Mouse (Mus musculus) adrenal gland, adult 2 months (tissue): ENCODE results near the gene March6. TPM values are rescaled to one million over a fixed set of nuclear protein-coding genes. Genes with fewer than 3 reads are reported as not detected.
A peak's percentile ranks its signal among the peaks of the same experiment; 100 is the strongest.

Source experiments
- DNase-seq: peaks from one replicate; pipeline ENCODE4 v3.0.0; 2021
- polyA plus RNA-seq: library from polyadenylated mRNA; depleted of rRNA; stranded (reverse); fragments of >200 nt; gene quantifications from 2 replicates; pipeline ENCODE4 v1.2.3, GENCODE M21; 2012
- total RNA-seq, 2 experiments: library from RNA; stranded (reverse); gene quantifications; 2 replicates each; pipeline ENCODE4 v1.2.3; 2021

Gene March6
- total and polyA plus RNA-seq, 3 experiments, result 16.3 to 125 (median 115) TPM

DNA sequence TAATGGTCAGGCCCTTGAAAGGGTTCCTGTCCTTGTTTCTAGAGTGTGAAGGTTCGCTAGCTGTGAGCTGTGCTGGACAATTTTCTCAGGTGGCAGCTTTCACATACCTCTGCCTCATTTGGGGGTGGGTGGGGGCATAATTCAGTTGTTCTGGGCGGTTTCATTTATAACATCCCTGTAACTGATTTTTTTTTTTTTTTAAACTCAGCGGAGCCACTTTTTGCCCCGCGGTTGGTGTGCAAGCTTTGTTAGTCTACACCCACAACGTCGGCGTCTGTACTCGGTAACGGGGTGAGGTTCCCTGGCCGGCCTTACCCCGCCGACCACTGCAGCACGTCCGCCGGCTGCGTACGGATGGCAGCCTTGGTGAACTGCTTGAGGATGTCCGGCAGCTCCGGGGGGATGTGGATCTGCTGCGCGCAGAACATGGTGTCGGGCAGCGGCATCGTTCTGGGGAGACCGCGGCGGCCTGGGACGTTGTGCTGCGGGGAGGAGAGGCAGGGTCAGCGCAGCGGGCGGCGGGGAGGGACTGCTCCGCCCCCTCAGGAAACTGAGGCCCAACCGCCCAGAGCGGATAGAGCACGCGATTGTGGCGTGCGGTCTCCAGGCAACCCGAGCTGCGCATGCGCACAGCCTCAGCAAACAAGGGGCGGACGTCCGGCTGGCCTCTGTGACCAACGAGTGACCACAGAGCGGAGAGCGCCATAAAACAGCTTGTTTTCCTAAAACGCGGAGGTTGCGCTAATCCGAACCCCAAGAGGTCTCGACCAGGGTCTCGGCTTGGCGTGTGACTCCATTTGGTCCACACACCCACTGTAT, 77.5 kb downstream of the March6 start, which contains the start of gene Ropn1l:
Ropn1l (minus strand) TSS at position 640 of the 819 bp plus-strand sequence.
- peak; percentile 98 for DNase-seq

DNA sequence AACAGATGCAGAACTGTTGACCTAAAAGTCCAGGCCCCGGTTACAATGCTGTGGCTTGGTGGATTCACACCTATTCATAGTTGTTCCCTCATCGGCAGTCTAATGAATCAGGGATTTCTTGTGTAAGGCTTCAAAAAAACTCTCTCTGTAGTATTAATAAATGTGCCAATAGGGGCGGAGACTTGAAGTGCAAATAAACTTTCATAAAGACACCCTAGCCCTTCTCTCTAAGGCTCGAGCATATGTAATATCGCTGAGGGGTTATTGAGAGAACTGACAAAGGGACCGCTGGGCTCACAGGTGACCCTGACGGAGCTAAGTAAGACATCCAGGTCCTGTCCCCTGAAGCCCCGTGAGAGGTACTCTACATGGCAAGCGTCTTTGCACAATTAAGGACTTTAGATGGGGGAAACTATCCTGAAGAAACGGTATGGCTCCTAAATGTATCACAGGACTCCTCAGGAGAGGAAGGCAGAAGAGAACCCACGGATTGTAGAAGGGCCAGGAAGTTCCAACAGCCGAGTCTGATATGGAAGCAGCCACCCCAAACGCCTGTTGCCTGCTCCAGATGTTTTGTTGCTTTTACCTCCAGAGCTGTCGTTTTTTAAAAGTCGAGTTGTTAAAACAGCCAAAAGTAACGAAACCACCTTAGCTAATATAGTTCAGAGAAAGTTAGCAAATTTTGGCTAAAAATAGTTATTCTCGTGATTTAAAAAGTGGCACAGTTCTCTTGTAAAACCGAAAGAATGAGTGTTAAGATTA, 78.3 kb downstream of the March6 start:
- no peak for DNase-seq

DNA sequence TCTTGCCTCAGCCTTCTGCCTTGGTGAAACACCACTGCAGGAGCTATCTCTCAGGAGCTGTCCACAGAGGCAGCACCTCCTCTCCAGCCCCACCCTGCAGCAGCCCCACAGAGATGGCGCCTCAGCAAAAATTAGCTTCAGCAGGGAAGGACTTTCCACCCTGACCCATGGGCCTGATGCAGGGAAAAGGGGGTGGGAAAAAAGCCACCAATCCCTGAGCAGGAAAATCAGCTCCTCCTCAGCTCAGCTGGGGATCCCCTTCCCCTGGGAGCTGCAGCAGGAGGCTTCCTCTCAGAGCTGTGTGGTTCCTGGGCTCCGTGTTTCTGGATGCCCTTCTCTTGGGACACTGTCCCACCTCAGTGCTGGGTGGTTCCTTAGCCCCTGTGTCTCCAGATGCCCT, 81.1 kb downstream of the March6 start:
- DNase-seq, result no peak

DNA sequence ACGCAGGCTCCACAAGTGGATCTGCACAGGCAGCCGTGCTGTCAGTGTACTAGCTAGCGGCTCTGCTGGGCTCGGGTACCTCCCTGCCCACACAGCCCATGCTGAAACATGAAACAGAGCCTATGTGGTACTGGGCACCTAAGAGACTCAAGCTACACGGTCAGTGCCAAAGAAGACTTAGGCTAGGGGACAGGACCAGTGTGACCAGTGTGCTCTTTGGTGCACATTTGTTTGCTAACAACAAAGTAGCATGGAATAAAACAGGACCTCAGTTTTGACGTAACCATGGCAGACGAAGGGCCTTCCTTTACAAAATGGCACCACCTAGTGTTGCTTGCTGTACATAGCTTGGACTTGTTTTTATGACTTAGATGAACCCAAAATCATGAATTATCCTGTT, 83.7 kb downstream of the March6 start:
- peak; percentile 35 for DNase-seq

DNA sequence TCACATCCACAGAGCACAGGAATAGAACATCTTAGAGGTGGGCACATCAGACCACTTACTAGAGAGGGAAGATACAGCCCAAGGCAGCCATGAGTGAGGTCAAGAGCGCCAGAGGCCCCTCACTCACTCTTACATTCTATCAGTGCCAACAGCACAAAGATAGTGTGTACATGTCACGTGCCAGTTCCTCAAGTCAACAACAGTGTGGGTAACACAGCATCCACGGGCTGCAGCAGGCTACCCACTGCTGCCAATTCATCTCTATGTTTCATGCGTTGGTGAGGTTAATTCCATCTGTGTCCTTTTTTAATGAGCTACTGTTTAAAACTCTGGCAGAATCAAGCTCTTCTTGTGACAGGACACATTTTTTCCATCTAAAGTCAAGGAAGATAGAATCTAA, 88.2 kb downstream of the March6 start:
- DNase-seq, result no peak

DNA sequence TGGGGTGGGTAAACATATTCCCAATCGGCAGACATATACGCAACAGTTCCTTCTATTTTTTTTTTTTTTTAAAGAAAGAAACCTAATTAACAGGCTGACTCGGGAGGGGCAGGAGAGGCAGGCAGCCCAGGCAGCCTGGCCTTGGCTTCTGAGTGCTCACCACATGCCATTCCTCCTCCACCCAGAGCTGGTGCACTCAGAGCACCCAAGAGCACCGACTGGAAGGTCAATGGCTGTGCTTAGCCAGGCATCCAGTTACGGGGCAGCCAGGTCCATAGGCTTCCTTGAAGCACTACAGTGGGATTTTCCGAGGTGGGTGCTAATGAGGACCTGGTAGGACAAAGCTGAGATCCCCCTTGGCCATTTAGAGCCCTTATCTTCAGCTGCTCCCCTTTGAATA, 88.9 kb downstream of the March6 start:
- peak; percentile 37 for DNase-seq

DNA sequence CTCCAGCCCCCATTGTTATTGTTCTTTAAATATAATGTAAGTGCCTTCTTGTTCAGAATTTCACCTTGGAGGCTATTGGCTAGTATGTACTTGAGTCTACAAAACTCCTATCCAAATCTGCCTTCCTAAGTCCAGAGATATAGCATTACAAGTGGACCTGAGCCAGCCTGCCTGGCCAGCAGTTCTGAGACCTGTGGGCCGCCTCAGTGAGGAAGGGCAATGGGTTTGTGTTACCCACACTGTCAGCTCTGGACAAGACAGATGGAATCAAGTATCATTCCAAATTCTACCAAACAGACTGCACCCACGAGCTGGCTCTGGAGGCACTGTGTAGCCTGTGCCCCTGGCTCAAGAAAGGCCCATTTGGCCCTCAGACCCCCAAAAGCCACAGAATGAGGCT, 94.0 kb downstream of the March6 start:
- no peak for DNase-seq

DNA sequence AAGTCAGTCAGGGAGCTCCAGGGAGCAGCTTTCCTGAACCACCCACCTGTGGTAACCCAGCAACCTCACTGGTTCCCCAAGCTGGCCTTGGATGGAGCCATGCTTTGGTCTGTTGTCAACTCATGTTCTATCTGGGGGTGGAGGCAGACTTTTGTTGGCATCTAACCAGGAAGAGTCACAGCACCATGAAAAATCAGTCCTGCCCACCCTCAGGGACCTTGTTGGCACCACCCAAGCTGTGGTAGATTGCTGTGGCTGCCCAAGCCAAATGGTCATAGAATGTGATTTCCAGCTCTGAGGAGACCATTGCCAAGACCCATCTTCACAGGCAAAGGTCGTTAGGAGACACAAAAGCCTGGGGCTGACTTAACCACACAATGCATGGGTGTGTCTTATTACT, 94.8 kb downstream of the March6 start:
- DNase-seq, result no peak

DNA sequence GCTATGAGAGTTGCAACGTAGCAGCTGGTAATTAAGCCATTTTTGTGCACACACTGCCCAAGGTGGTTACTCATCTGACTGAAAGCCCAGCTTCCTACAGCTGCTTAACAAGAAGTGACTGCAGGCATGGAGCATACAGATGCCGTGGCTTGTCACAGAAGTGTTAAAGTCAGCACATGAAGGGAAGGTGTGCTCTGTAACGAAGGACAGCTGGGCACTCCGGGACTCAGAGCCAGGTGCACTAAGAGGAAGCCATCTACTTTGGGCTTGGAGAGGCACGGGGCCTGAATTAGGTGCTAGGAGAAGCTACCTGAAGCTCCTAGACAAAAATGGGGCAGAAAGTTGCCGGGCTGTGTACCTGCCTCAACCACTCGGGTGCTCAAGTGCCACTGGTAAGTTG, 97.1 kb downstream of the March6 start:
- DNase-seq, result no peak

DNA sequence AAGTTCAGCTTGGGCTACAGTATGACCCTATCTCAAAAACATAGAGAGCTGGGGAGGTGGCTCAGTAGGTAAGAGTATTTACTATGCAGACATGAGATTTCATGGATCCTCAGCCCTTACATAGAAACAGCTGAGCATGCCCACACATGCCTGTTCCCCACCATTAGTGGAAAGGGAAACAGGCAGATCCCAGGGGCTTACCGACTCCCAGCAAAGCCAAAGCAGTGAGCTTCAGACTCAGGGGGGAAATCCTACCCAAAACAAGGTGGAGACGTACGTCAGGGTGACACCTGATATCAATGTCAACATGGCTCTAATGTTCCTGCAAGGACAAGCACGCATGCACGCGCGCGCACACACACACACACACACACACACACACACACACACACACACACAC, 99.0 kb downstream of the March6 start:
- no peak for DNase-seq

DNA sequence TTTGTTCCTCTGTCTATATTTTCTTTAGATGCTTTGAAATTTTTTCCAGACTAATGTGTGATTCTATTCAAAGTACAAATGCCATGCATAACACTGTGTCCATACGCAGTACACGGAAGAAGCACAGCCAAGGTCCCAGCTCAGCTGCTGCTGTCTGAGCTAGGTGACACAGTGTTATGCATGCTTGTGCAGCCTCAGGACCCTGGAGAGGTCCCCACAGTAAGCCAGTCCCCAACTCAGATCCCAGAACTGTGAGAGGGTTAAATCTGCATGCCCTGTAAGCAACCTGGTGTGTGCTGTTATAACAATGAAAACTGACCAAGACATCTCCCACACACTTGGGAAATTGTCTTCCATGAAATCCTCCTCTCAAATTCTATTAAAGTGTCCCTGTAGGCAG, 100.8 kb downstream of the March6 start:
- DNase-seq, result no peak

DNA sequence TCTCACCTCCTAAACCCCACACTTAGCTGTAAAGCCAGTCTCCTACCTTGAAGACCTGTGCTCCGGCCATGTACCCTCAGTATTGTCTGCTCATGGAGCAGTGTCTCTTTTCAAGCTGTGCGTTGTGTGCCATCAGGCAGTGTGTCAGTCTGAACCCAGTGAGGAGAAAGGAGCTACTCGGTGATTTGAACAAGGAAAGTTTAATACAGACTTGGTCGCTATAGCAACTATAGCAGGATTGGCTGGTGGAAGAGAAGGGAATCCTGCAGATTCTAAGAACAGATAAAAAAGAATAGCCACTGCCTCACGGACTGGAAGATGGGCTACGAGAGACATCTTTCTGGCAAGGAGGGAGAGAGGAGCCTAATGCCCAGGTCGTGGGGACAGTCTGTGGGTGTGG, 101.4 kb downstream of the March6 start:
- no peak for DNase-seq

DNA sequence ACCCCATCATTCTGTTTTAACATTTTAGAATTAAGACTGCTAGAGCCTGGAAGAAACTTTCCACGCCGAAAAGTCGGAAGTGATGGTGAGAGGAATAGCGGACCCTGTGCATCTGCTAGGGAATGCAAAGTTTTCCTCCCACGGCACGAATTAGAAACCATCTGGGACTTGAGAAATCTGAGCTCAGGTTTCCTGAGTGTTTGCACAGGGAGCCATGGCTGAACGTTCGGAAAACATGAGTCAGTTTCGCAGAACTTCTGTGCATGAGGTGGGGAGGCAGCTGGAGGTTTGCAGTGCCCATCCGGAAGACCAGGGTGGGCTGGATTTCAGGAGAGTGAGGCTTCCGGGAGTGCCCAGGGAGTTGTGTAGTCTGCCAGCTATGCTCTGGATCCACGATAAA, 102.3 kb downstream of the March6 start:
- no peak for DNase-seq

DNA sequence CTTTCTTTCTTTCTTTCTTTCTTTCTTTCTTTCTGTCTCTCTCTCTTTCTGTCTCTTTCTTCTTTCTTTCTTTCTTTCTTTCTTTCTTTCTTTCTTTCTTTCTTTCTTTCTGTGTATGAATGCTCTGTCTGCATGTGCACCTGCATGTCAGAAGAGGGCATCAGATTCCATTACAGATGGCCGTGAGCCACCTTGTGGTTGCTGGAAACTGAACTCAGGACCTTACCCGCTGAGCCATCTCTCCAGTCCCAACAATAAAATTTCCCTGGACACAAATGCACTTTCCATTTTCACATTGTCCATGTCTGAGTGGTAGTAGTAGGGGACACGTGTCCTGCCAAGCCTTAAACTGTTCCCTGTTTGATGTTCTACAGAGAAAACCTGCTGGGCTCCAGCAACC, 103.5 kb downstream of the March6 start:
- no peak for DNase-seq

DNA sequence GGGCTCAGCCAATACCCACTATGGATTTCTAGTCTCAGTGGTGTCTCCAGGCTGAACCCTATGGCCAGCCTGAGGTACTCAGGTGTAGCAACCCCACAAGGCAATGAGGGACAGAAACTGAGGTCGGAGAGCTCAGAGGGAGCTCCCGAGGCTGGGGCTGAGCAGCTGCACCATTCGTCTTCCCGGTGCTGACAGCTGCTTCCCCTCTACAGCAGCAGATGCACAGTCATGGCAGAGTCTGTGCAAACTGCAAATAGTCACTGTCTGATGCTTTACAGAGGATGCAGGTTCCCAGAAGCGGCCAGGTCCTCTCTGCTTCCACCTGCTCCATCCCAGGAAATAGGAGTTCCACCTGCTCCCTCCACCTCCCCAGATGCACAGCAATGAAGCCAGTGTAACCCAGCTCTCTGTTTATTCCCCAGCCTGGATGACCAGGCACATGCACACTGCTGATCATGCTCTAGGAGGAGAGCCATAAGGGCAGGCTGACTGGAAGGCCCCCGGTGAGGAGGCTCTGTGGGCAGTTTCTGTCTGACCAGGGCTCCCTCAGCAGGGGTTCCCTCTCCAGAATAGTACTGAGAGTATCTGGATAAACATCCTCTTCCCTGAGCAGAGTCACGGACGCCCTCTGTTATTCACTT, 104.7 kb downstream of the March6 start:
- no peak for DNase-seq

DNA sequence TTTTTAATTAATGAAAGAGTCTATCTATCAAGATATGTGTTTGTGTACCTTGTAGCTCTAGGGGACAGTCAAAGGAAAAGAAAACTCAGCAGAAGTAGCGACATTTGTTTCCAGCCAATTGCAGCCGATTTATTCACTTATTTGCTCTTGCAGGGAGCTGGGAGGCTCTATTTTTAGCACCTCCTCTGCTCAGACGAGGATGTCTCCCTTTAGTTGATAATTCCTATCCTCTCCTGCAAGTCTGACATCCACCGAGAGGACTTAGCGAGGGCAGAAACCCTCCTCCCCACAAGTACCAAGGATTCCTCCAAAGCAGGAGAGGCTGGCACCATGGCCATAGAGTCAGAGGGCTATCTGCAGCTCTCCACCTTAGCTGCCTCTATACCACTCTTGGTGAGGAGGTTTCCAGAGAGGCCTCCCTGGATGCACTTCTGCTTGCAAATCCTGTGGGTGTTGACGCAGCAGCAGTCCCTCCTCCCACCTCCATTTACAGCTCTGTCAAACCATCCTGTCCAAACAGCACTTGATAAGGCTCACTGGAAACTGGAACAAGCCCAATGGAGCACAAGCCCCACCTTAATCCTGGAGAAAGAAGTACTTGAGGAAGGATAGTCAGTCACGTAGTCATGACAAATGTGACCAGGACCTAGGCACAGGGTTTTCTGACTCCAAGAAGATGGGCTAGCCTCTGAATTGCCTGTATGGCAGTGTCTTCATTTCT, 108.0 kb downstream of the March6 start:
- no peak for DNase-seq

DNA sequence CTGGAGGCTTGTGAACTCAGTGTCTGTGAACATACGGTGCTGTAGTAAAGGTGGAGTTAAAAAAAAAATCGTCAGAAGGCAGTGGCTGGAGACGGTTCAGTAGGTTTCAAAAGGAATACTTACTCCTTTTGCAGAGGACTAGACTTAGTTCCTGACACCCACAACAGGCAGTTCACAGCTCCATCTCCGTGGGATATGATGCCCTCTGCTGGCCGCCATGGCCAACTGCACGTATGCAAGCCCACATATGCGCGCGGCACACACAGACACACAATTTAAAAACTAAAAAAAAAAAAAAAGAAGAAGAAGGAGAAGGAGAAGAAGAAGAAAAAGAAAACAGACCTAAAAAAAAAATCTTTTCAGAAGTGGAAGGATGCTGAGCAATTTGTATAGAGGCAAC, 111.8 kb downstream of the March6 start:
- peak; percentile 26 for DNase-seq

DNA sequence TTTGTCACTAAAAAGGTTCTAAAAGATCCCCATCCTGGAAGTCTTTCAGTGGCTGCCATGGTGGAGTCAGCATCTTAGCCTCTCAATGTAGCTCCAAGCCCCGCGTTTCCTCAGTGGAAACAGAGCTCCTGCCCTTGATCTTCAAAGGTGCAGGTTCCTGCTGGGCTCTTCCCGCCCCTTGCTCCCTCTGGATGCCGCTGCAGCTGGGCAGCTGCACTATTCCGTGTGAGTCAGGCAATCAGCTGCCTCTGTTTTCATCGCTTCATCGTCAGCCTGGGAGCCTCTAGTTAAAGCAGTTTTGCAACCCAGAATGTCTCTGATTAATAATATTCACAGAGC, 112.2 kb downstream of the March6 start:
- DNase-seq, result peak; percentile 8

DNA sequence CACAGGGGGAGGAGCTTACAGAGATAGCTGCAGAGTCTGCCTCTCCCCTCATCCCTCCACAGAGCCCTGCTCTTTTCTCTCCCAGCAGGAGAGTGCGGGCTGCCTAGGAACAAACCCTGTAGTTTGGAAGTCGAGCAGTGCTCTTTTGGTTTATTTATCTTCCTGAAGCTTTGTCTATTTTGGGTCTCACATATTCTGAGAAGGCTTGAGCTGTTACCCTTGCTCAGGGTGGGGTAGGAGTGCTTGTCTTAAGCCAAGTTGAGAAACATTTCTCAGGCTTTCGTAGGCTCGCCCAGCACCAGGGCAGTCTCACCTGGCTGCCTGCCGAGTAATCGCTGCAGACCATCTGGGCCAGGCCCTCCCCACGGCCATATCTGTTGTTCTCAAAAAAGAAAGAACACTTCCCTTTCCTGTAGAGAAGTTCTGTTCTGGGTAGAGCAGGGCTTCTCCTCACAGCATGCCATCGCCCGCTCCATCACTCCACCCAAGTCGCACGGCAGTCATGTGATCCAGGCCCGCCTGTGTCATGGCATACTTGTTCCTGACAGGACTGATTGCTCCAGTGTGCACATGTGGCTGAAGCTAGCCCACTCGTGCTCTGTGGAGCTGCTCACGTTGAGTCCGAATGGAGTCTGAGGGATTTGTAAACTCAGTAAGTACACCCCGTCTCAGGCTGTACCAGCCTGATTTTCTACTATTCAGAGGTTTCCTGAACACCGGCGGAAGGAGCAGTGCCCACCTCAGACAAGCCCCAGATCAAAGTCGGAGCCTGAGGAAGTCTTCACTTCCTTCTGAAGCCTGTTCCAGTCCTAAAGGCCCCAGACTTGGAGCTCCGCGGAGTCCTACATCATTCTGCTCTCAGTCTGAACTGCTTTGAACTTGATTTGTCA, 112.8 kb downstream of the March6 start:
- peak; percentile 28 for DNase-seq

DNA sequence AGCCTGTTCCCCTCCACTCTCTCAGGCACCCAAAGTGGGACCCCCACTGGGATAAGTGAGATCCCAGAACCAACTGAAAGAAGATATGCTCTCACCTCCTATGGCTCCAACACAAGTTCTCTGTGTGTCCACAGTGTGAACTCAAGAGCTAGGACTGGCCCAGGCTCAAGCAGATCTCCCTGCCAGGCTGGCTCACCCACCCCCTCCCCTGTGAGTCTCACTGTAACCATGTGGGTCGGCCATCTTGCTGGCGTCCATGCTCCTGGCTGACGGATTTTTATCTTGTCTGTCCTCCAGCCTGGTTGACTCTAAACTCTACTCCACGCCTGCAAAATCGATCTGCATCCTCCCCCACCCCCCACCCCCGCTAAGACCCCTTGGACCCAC, 113.5 kb downstream of the March6 start:
- DNase-seq, result no peak

DNA sequence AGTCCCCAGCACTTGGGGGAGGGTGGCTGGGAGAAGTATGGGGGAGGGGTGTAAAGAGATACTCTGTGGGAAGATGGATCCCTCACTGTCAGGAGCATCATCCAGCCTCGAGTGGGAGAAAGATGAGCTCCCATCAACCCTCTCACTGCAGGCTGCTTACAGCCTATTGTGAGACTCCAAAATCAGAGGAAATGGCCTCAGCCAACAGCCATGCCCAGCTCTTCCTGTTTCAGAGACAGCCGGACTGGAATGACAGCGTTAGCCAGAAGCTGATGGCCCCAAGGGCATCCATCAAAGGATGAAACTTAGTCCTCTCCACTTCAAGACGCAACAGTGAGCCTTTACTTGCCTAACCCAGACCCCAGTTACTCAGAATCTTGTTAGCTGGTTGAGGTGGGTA, 115.7 kb downstream of the March6 start:
- no peak for DNase-seq
